Mouse (Mus musculus) B cell, adult 67 days (primary cell): ENCODE measurements around the gene Klk1b4. TPM values are rescaled to one million over a fixed set of nuclear protein-coding genes. Genes with fewer than 3 reads are reported as not detected.

Experiments used
- total RNA-seq, 2 experiments: library from RNA; stranded (reverse); gene quantifications; 4 replicates each; pipeline ENCODE4 v1.2.4; 2023

The Klk1b4 gene
- not detected for total RNA-seq

DNA sequence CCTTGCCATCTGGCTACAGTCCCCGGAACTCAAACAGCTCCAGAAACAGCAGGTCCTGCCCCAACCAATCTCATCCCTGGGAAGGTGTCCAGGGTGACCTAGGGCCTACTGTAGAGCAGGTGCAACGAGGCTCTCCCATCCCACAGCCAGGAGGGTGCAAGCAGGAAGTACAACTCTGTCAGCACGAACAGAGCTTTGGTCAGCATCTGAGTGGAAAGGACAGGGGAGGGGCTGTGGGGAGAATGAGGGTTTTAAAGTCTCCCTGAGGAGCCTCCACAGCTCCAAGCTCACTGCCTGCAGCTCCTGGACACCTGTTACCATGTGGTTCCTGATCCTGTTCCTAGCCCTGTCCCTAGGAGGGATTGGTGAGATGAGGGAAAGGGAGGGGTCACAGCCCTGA is at the start of gene Klk1b4:
Gene Klk1b4 (plus strand): TSS at position 301 of the 400 bp plus-strand sequence.

DNA sequence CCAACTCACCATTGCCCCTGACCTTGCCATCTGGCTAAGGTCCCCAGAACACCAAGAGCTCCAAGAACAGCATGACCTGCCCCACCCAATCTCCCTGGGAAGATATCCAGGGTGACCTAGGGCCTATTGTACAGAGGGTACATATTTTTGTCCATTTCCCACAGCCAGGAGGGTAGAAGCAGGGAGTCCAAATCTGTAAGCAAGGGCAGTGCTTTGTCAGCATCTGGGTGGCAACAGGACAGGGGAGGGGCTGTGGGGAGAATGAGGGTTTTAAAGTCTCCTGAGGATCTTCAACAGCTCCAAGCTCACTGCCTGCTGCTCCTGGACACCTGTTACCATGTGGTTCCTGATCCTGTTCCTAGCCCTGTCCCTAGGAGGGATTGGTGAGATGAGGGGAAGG is 19.3 kb upstream of the Klk1b4 start, which contains the start of gene Klk1b24:
Gene Klk1b24 (plus strand): TSS at position 301 of the 400 bp plus-strand sequence.

GRCm38 (mm10) chr7:44197891-44198290 is 9.3 kb upstream of the Klk1b4 start, which contains the start of gene Klk1b3:
TSS of gene Klk1b3 (plus strand) at chr7:44198191.

DNA sequence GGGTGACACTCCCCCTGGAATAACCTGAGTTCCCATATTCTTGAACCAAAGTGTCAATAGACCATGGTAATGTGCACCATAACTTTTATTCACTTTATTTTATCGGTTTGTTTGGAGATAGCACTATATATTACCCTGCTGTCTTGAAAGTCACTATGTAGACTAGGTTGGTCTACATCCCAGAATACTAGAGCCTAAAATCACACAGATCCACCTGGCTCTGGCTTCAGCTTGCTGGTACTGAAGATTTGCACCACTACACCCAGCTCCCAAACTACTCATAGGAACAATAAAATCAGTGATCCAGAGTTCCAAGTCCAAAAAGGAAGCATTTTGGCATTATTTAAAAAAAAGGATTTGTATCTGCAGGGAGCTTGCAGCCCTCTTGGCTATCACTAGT is 8.4 kb downstream of the Klk1b4 start, which contains the start of gene Klk1b5:
Gene Klk1b5 (plus strand): TSS at position 301 of the 400 bp plus-strand sequence.

DNA sequence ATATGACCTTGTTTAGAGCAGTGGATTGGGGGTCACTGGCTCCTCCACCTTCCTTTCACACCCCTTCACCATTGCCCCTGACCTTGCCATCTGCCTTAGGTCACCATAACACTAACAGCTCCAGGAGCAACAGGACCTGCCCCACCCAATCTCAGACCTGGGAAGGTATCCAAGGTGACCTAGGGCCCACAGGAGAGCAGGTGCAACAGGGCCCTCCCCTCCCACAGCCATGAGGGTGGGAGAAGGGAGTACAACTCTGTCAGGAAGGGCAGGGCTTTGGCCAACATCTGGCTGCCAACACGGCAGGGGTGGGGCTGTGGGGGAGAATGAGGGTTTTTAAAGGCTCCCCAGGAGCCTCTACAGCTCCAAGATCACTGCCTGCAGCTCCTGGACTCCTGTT is 17.8 kb downstream of the Klk1b4 start, which contains the start of gene Klk1:
Gene Klk1 (plus strand): TSS at position 285 of the 400 bp plus-strand sequence.

DNA sequence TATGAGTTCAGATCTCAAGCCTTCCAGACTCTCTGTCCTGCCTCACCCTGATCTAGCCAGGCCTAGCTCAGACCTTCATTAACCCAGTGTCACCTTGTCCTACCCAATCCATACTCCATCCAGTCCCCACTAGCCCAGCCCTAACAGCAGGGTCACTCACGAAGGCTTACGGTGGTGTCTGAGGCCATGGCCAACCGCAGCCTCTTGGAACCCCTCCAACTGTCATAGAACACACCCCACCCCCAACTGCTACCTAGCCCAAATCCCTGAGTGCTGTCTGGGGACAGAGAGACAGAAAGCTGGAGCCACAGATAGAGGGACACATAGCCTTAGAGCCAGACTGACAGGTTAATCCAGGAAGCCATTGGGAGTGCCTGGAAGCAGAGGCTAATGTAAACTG is 28.7 kb downstream of the Klk1b4 start, which contains the start of gene Gm36864:
Gene Gm36864 (plus strand): TSS at position 269 of the 400 bp plus-strand sequence.

GRCm38 (mm10) chr7:44246055-44246983 is 39.1 kb downstream of the Klk1b4 start, which contains the start of the genes 1700028J19Rik and 2410002F23Rik:
TSS of gene 1700028J19Rik (minus strand) at chr7:44246695.
TSS of gene 2410002F23Rik (plus strand) at chr7:44246722.

DNA sequence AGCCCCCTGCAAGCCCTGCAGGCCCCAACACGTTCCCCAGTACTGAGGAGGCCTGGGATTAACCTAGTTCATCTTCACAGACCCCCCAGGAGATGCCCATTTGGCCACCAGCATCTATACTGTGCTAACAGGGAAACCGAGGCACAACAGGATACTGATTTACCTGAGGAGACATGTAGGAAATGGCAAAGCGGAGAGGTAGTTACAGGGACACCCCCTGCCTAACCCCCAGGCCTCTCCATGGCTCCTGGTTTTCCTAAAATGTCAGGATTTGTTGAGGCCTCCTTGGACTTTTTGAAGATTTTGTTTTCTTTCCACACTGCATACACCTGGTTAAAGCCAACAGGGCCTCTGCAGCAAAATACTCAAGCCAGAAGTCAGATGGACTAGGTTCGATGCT is 50.0 kb downstream of the Klk1b4 start, which contains the start of gene Acp4:
Gene Acp4 (minus strand): TSS at position 101 of the 400 bp plus-strand sequence.

GRCm38 (mm10) chr7:44261147-44261546 is 53.9 kb downstream of the Klk1b4 start, which contains the start of gene Gm15517:
TSS of gene Gm15517 (plus strand) at chr7:44261447.

Other genes with a start within 250 kb of the Klk1b4 start
- not detected for gene Klk1b1, start 240.7 kb upstream of the Klk1b4 start, total RNA-seq
- not detected for gene Klk1b9, start 231.4 kb upstream of the Klk1b4 start, total RNA-seq
- not detected for gene Klk1b11, start 211.6 kb upstream of the Klk1b4 start, total RNA-seq
- gene Klk1b26, start 195.3 kb upstream of the Klk1b4 start, total RNA-seq: not detected
- gene Klk1b27, start 155.1 kb upstream of the Klk1b4 start, total RNA-seq: not detected
- gene Klk1b21, start 105.1 kb upstream of the Klk1b4 start, total RNA-seq: not detected
- gene Klk1b22, start 94.8 kb upstream of the Klk1b4 start, total RNA-seq: not detected
- not detected for gene Klk1b16, start 70.7 kb upstream of the Klk1b4 start, total RNA-seq
- not detected for gene Klk1b24, start 19.2 kb upstream of the Klk1b4 start, total RNA-seq
- gene Klk1b3, start 9.2 kb upstream of the Klk1b4 start, total RNA-seq: not detected
- not detected for gene Klk1b5, start 8.5 kb downstream of the Klk1b4 start, total RNA-seq
- not detected for gene Klk1, start 17.9 kb downstream of the Klk1b4 start, total RNA-seq
- gene Gm36864, start 28.7 kb downstream of the Klk1b4 start, total RNA-seq: not detected
- gene 1700028J19Rik, start 39.3 kb downstream of the Klk1b4 start, total RNA-seq: 1 to 10 TPM; 1.8 to 2.2 TPM
- 100 to 1,000 TPM; 154 to 171 TPM for gene 2410002F23Rik, start 39.3 kb downstream of the Klk1b4 start, total RNA-seq
- not detected for gene Acp4, start 49.9 kb downstream of the Klk1b4 start, total RNA-seq
- gene Gm15517, start 54.0 kb downstream of the Klk1b4 start, total RNA-seq: not detected
- gene Clec11a, start 99.5 kb downstream of the Klk1b4 start, total RNA-seq: 1 to 10 TPM; 1.2 to 1.7 TPM
- 10 to 100 TPM; 38.5 to 52.4 TPM for gene Shank1, start 102.8 kb downstream of the Klk1b4 start, total RNA-seq
- not detected for gene Syt3, start 176.7 kb downstream of the Klk1b4 start, total RNA-seq
- gene 1700008O03Rik, start 178.4 kb downstream of the Klk1b4 start, total RNA-seq: 1 to 10 TPM in 1 of 2 experiments, not detected in 1; 1.1 TPM
- not detected for gene Lrrc4b, start 221.6 kb downstream of the Klk1b4 start, total RNA-seq